ENCODE assay signal across 30 mouse cellular contexts in the genomic region with DNA sequence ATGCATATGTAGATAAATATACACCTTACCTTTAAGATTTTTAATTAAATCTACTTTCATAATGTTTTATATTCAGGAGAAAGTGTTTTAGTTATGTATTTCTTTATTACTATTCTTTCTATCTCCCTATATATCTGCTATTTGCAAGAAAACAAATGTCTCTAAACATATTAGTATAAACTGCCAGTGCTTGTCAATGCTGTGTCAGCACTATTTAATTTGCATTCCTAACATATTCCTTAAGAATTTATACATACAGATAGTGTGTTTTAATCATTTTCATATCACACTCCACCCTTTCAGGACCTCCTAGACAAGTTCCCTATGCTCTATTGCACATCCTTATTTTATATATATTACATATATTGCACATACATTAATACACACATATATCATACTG. TPM values are rescaled to one million over a fixed set of nuclear protein-coding genes. Genes with fewer than 3 reads are reported as not detected.
DNase-seq lines count a peak whose midpoint lies in the region; ATAC-seq and TF ChIP-seq lines count a peak whose summit lies in the region.
"Had no signal": no experiment of that assay in that cellular context is flagged by ENCODE, and none has a peak within 500 bp of the region (broad histone marks: within the 10 kb centered on the region; RNA-seq: fewer than 3 reads in every experiment).

No protein-coding gene starts in this region.

- no peak for DNase-seq in ES-E14 (ENCODE audit: low read depth, low spot score)
- DNase-seq in liver, embryonic 11.5 days (ENCODE audit: low spot score) = no peak
- DNase-seq in ovary, postnatal 36 days (ENCODE audit: low spot score) = no peak
- DNase-seq in layer of hippocampus, adult 9-10 months (ENCODE audit: low spot score) = no peak
- DNase-seq: adrenal gland, adult 2 months; adrenal gland, postnatal 25 days; cerebellum, adult 11-12 months; cerebellum, adult 8-10 months; cerebellum, postnatal 10 days; cerebellum, postnatal 36 days; embryo, embryonic 11 days; gastrocnemius, postnatal 25 days; heart, adult 18-20 months; heart, postnatal 14 days; heart, postnatal 4 days had no signal

- no peak overlapping the region for H3K4me3 ChIP-seq in ES-E14 (ENCODE audit: insufficient read depth in 1 of 2, low read depth in 1 of 2, low read length in 2 of 2, poor library complexity in 1 of 2, severe bottlenecking in 1 of 2)
- no peak overlapping the region for H3K4me3 ChIP-seq in liver, embryonic 11.5 days (ENCODE audit: low read depth, low read length)
- no peak overlapping the region for H3K4me3 ChIP-seq in liver, embryonic 15.5 days (replicated peaks)
- H3K4me3 ChIP-seq in hindbrain, embryonic 16.5 days (ENCODE audit: low read length) = no peak overlapping the region
- H3K4me3 ChIP-seq: embryonic facial prominence, embryonic 10.5 days; embryonic facial prominence, embryonic 13.5 days; erythroblast, embryonic 14.5 days; forebrain, embryonic 12.5 days; forebrain, embryonic 15.5 days; heart, embryonic 10.5 days; heart, embryonic 13.5 days had no signal

- H3K4me1 ChIP-seq in ES-E14 (ENCODE audit: control insufficient read depth in 2 of 2, insufficient read depth in 2 of 2, low read length in 2 of 2, poor library complexity in 1 of 2) = no peaks in the 10 kb centered on the region
- no peaks in the 10 kb centered on the region; the same call in 1 of the 2 replicates for H3K4me1 ChIP-seq in liver, embryonic 11.5 days (replicated peaks; ENCODE audit: control insufficient read depth, insufficient read depth, low read length)
- peaks cover 19% of the 10 kb centered on the region for H3K4me1 ChIP-seq in liver, embryonic 15.5 days (replicated peaks)
- no peaks in the 10 kb centered on the region for H3K4me1 ChIP-seq in hindbrain, embryonic 16.5 days (ENCODE audit: control insufficient read depth, insufficient read depth, low read depth, low read length)
- H3K4me1 ChIP-seq: embryonic facial prominence, embryonic 13.5 days; forebrain, embryonic 12.5 days; forebrain, embryonic 15.5 days had no signal

- H3K9me3 ChIP-seq in ES-E14 (ENCODE audit: control insufficient read depth, insufficient read depth, low read depth, low read length) = no peaks in the 10 kb centered on the region
- H3K9me3 ChIP-seq in liver, embryonic 11.5 days (ENCODE audit: control insufficient read depth, low read length) = no peaks in the 10 kb centered on the region
- H3K9me3 ChIP-seq in liver, embryonic 15.5 days (replicated peaks) = no peaks in the 10 kb centered on the region
- H3K9me3 ChIP-seq in hindbrain, embryonic 16.5 days (ENCODE audit: control insufficient read depth, low read length) = no peaks in the 10 kb centered on the region
- H3K9me3 ChIP-seq: embryonic facial prominence, embryonic 10.5 days; embryonic facial prominence, embryonic 13.5 days; forebrain, embryonic 12.5 days; forebrain, embryonic 15.5 days; G1E; heart, embryonic 10.5 days; heart, embryonic 13.5 days had no signal

- no peak for ATAC-seq in liver, embryonic 11.5 days (replicated peaks; ENCODE audit: low FRiP score)
- no peak for ATAC-seq in liver, embryonic 15.5 days (ENCODE audit: insufficient read depth)
- no peak for ATAC-seq in hindbrain, embryonic 16.5 days
- ATAC-seq: CD4-positive, CD25-positive, alpha-beta regulatory T cell, adult 4 months; forebrain, embryonic 15.5 days had no signal

- no peaks in the 10 kb centered on the region for H3K27me3 ChIP-seq in liver, embryonic 11.5 days (replicated peaks; ENCODE audit: control insufficient read depth, insufficient read depth, low read length)
- no peaks in the 10 kb centered on the region for H3K27me3 ChIP-seq in liver, embryonic 15.5 days
- no peaks in the 10 kb centered on the region for H3K27me3 ChIP-seq in hindbrain, embryonic 16.5 days (replicated peaks; ENCODE audit: control insufficient read depth, insufficient read depth, low read length)
- H3K27me3 ChIP-seq: embryonic facial prominence, embryonic 13.5 days; forebrain, embryonic 12.5 days; forebrain, embryonic 15.5 days; heart, embryonic 13.5 days had no signal

- no peak overlapping the region for H3K9ac ChIP-seq in ES-E14 (ENCODE audit: insufficient read depth, low read depth, low read length, poor library complexity, severe bottlenecking)
- no peak overlapping the region for H3K9ac ChIP-seq in liver, embryonic 11.5 days (ENCODE audit: low read depth, low read length)
- no peak overlapping the region for H3K9ac ChIP-seq in liver, embryonic 15.5 days
- H3K9ac ChIP-seq in hindbrain, embryonic 16.5 days (ENCODE audit: low read depth, low read length) = no peak overlapping the region
- H3K9ac ChIP-seq: embryonic facial prominence, embryonic 13.5 days; forebrain, embryonic 12.5 days; forebrain, embryonic 15.5 days; heart, embryonic 13.5 days; hindbrain, embryonic 14.5 days had no signal

- H3K4me2 ChIP-seq in liver, embryonic 11.5 days = no peak overlapping the region
- H3K4me2 ChIP-seq in liver, embryonic 15.5 days = no peak overlapping the region
- no peak overlapping the region for H3K4me2 ChIP-seq in hindbrain, embryonic 16.5 days (ENCODE audit: low read length)
- H3K4me2 ChIP-seq: embryonic facial prominence, embryonic 13.5 days; forebrain, embryonic 12.5 days; forebrain, embryonic 15.5 days; heart, embryonic 13.5 days; hindbrain, embryonic 14.5 days had no signal

- in situ Hi-C loops in ES-E14 (cut with MboI; ENCODE audit: low sequenced_read_pairs in 2 of 2, unreplicated experiment in 2 of 2) = loop anchor here in 1 of 2 experiments (25.0 kb wide), 1 partner anchor 265 kb away; a partner anchor contains a TSS

- no peaks in the 10 kb centered on the region for H3K36me3 ChIP-seq in ES-E14 (ENCODE audit: control insufficient read depth, insufficient read depth, low read length, poor library complexity, severe bottlenecking)
- no peaks in the 10 kb centered on the region for H3K36me3 ChIP-seq in liver, embryonic 11.5 days (ENCODE audit: control insufficient read depth, insufficient read depth, low read length)
- H3K36me3 ChIP-seq in liver, embryonic 15.5 days (replicated peaks) = 0 out of 2 replicates have a peak, but pooled peaks cover 4% of the 10 kb centered on the region
- H3K36me3 ChIP-seq in hindbrain, embryonic 16.5 days (ENCODE audit: control insufficient read depth, insufficient read depth, low read length) = no peaks in the 10 kb centered on the region
- H3K36me3 ChIP-seq: embryonic facial prominence, embryonic 10.5 days; embryonic facial prominence, embryonic 13.5 days; forebrain, embryonic 12.5 days; forebrain, embryonic 15.5 days; G1E; heart, embryonic 10.5 days; heart, embryonic 13.5 days had no signal

- H3K27ac ChIP-seq in ES-E14 (ENCODE audit: insufficient read depth, low read depth, low read length, poor library complexity, severe bottlenecking) = no peak overlapping the region
- peak overlapping the region; percentile 59 for H3K27ac ChIP-seq in liver, embryonic 11.5 days (ENCODE audit: low read depth, low read length)
- peak overlapping the region; percentile 64; the same call in 1 of the 2 replicates for H3K27ac ChIP-seq in liver, embryonic 15.5 days (replicated peaks)
- H3K27ac ChIP-seq in hindbrain, embryonic 16.5 days (ENCODE audit: low read depth, low read length) = no peak overlapping the region
- H3K27ac ChIP-seq: embryonic facial prominence, embryonic 10.5 days; embryonic facial prominence, embryonic 13.5 days; forebrain, embryonic 12.5 days; forebrain, embryonic 15.5 days; heart, embryonic 10.5 days; heart, embryonic 13.5 days; hindbrain, embryonic 14.5 days had no signal

TF ChIP-seq in ES-E14, 5 proteins besides CTCF, POLR2A, EP300 and RAD21:
- TF ChIP-seq ZC3H11A (IDR thresholded peaks at IDR 0.05; ENCODE audit: borderline replicate concordance, low read depth, low read length) (no peak), ZNF384 (IDR thresholded peaks at IDR 0.05; ENCODE audit: low read depth, low read length) (no peak), MAFK (IDR thresholded peaks at IDR 0.05; ENCODE audit: insufficient read depth, low read depth, low read length) (peak; percentile 81), CHD2 (IDR thresholded peaks at IDR 0.05; ENCODE audit: low read depth, low read length) (no peak), HCFC1 (IDR thresholded peaks at IDR 0.05; ENCODE audit: borderline replicate concordance, insufficient read depth, low read length) (no peak)

RNA-seq across cellular contexts. Expression of a gene that starts 1.4 kb away (rescaled TPM):
- total RNA-seq in ES-E14 (2012; rRNA removed) = 0.58 and 1.2 TPM in 2 replicates
- 0.99 and 2.5 TPM in 2 replicates for polyA plus RNA-seq in liver, embryonic 11.5 days (2014; fragmentation: Nextera tagmentation; extraction: Ambion mirVana)
- polyA plus RNA-seq in liver, embryonic 15.5 days (2015; fragmentation: Nextera tagmentation; extraction: Ambion mirVana) = 35.9 and 43.1 TPM in 2 replicates
- 0.47 and 0.60 TPM in 2 replicates for polyA plus RNA-seq in hindbrain, embryonic 16.5 days (2015; fragmentation: Nextera tagmentation; extraction: Ambion mirVana)
- total RNA-seq: gastrocnemius, postnatal 25 days; heart, adult 18-20 months had no signal
- polyA plus RNA-seq: adrenal gland, adult 2 months; C2C12; erythroblast, embryonic 14.5 days; hindbrain, embryonic 11.5 days had no signal

RNA-seq across cellular contexts. Expression of a gene that starts 6.5 kb away (rescaled TPM):
- 22.3 and 26.7 TPM in 2 replicates for total RNA-seq in ES-E14 (2012; rRNA removed)
- 18.4 and 22.7 TPM in 2 replicates for polyA plus RNA-seq in liver, embryonic 11.5 days (2014; fragmentation: Nextera tagmentation; extraction: Ambion mirVana)
- 8.5 and 8.6 TPM in 2 replicates for polyA plus RNA-seq in liver, embryonic 15.5 days (2015; fragmentation: Nextera tagmentation; extraction: Ambion mirVana)
- 7.3 and 8.9 TPM in 2 replicates for polyA plus RNA-seq in hindbrain, embryonic 16.5 days (2015; fragmentation: Nextera tagmentation; extraction: Ambion mirVana)

RNA-seq across cellular contexts. Expression of a gene that starts 41.5 kb away (rescaled TPM):
- total RNA-seq in ES-E14 (2012; rRNA removed) = 0.11 and 0.45 TPM in 2 replicates
- polyA plus RNA-seq in liver, embryonic 11.5 days (2014; fragmentation: Nextera tagmentation; extraction: Ambion mirVana) = 10.0 and 10.5 TPM in 2 replicates
- 43.9 and 55.8 TPM in 2 replicates for polyA plus RNA-seq in liver, embryonic 15.5 days (2015; fragmentation: Nextera tagmentation; extraction: Ambion mirVana)
- 0.24 TPM in 2 replicates for polyA plus RNA-seq in hindbrain, embryonic 16.5 days (2015; fragmentation: Nextera tagmentation; extraction: Ambion mirVana)
- total RNA-seq: adrenal gland, postnatal 25 days; gastrocnemius, postnatal 25 days; heart, adult 18-20 months; heart, postnatal 14 days had no signal
- polyA plus RNA-seq: embryonic facial prominence, embryonic 13.5 days; erythroblast, embryonic 14.5 days; G1E; gonadal fat pad, adult 2 months had no signal

Comparison
In these comparisons a context has a peak if more than half of its experiments do, and no peak if none do; other contexts are left out.
1. RNA of a gene that starts 1.4 kb away (polyA plus RNA-seq): 35.9 to 43.1 TPM in liver, embryonic 15.5 days; 0.99 to 2.5 TPM in liver, embryonic 11.5 days and 0.47 to 0.60 TPM in hindbrain, embryonic 16.5 days; every median in the first group is over 10 times any median in the second.
2. H3K27ac ChIP-seq: peak in liver, embryonic 11.5 days (single experiment) and liver, embryonic 15.5 days (single experiment); none in ES-E14 (single experiment) and hindbrain, embryonic 16.5 days (single experiment).